Comparison of ENCODE assay signal across 18 mouse cellular contexts in the genomic region with DNA sequence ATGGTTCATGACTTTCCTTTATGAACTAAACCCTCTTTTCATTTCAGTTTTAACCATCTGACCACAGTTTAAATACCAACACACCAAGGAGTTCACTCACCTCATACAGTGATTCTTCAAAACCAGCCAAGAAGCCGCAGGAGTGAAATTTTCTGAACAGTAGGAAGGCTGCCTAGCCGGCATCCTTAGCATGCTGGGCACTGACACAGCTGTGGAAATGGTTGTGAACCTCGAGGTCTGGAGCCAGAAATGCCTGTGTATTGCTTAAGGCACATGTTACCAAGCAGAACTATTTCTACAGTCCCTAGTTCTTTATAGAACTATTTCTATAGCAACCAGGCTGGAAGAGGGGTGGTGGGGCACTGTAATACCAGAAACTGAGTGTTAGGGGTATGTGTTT.
A peak's percentile ranks its signal among the peaks of the same experiment; 100 is the strongest.
DNase-seq lines count a peak whose midpoint lies in the region; ATAC-seq and TF ChIP-seq lines count a peak whose summit lies in the region.
"Had no signal": no experiment of that assay in that cellular context is flagged by ENCODE, and none has a peak within 500 bp of the region (broad histone marks: within the 10 kb centered on the region; RNA-seq: fewer than 3 reads in every experiment).

No protein-coding gene starts in this region.

- no peak overlapping the region for H3K4me2 ChIP-seq in intestine, embryonic 14.5 days (ENCODE audit: low read length)
- no peak overlapping the region for H3K4me2 ChIP-seq in intestine, embryonic 15.5 days (replicated peaks)
- H3K4me2 ChIP-seq in lung, embryonic 16.5 days (ENCODE audit: low read depth, low read length) = no peak overlapping the region
- H3K4me2 ChIP-seq in hindbrain, postnatal 0 days (ENCODE audit: low read depth, low read length) = no peak overlapping the region
- H3K4me2 ChIP-seq in forebrain, embryonic 16.5 days (ENCODE audit: low read length) = no peak overlapping the region
- H3K4me2 ChIP-seq: forebrain, embryonic 15.5 days; heart, embryonic 11.5 days; liver, embryonic 11.5 days; neural tube, embryonic 13.5 days had no signal

- H3K9ac ChIP-seq in intestine, embryonic 14.5 days (ENCODE audit: low read length) = no peak overlapping the region
- no peak overlapping the region for H3K9ac ChIP-seq in intestine, embryonic 15.5 days
- no peak overlapping the region for H3K9ac ChIP-seq in lung, embryonic 16.5 days (ENCODE audit: low read length)
- no peak overlapping the region for H3K9ac ChIP-seq in hindbrain, postnatal 0 days (replicated peaks; ENCODE audit: low read length)
- no peak overlapping the region for H3K9ac ChIP-seq in forebrain, embryonic 16.5 days (replicated peaks; ENCODE audit: low read depth, low read length)
- H3K9ac ChIP-seq: forebrain, embryonic 15.5 days; neural tube, embryonic 13.5 days had no signal

- H3K27ac ChIP-seq in intestine, embryonic 14.5 days (ENCODE audit: low read depth) = peak overlapping the region; percentile 59; the same call in 1 of the 2 replicates
- no peak overlapping the region for H3K27ac ChIP-seq in intestine, embryonic 15.5 days
- peak overlapping the region; percentile 45 for H3K27ac ChIP-seq in lung, embryonic 16.5 days (ENCODE audit: low read length)
- H3K27ac ChIP-seq in hindbrain, postnatal 0 days = peak overlapping the region; percentile 27; the same call in 1 of the 2 replicates
- H3K27ac ChIP-seq in forebrain, embryonic 16.5 days (ENCODE audit: low read length) = no peak overlapping the region
- H3K27ac ChIP-seq: forebrain, embryonic 15.5 days; kidney, postnatal 0 days; macrophage; neural tube, embryonic 13.5 days had no signal

- H3K36me3 ChIP-seq in intestine, embryonic 14.5 days (ENCODE audit: control insufficient read depth, insufficient read depth, low read length) = no peaks in the 10 kb centered on the region
- no peaks in the 10 kb centered on the region for H3K36me3 ChIP-seq in intestine, embryonic 15.5 days
- H3K36me3 ChIP-seq in lung, embryonic 16.5 days (ENCODE audit: control insufficient read depth, insufficient read depth, low read length) = no peaks in the 10 kb centered on the region
- no peaks in the 10 kb centered on the region for H3K36me3 ChIP-seq in hindbrain, postnatal 0 days (ENCODE audit: insufficient read depth, low read length)
- H3K36me3 ChIP-seq in forebrain, embryonic 16.5 days (ENCODE audit: control insufficient read depth, insufficient read depth) = no peaks in the 10 kb centered on the region
- H3K36me3 ChIP-seq: forebrain, embryonic 15.5 days; neural tube, embryonic 13.5 days had no signal

- H3K4me3 ChIP-seq in intestine, embryonic 14.5 days (ENCODE audit: low read depth, low read length) = no peak overlapping the region
- no peak overlapping the region for H3K4me3 ChIP-seq in intestine, embryonic 15.5 days (replicated peaks)
- no peak overlapping the region for H3K4me3 ChIP-seq in lung, embryonic 16.5 days (ENCODE audit: low read length)
- H3K4me3 ChIP-seq in hindbrain, postnatal 0 days (ENCODE audit: low read length) = no peak overlapping the region
- H3K4me3 ChIP-seq in forebrain, embryonic 16.5 days (replicated peaks; ENCODE audit: low read length) = no peak overlapping the region
- H3K4me3 ChIP-seq: forebrain, embryonic 15.5 days; neural tube, embryonic 13.5 days had no signal

- no peak for ATAC-seq in intestine, embryonic 14.5 days (replicated peaks; ENCODE audit: low FRiP score, low TSS enrichment, low read depth)
- ATAC-seq in intestine, embryonic 15.5 days = no peak
- ATAC-seq in lung, embryonic 16.5 days (ENCODE audit: low read depth) = peak; percentile 75
- peak; percentile 81 for ATAC-seq in hindbrain, postnatal 0 days
- ATAC-seq in forebrain, embryonic 16.5 days = no peak
- ATAC-seq: forebrain, embryonic 15.5 days had no signal

- TF ChIP-seq CTCF in brain, embryonic 14.5 days (IDR thresholded peaks at IDR 0.05; ENCODE audit: borderline replicate concordance, extremely low read depth, insufficient read depth, insufficient read length) = no peak
- no peak for TF ChIP-seq CTCF in hindbrain, postnatal 0 days (IDR thresholded peaks at IDR 0.05; ENCODE audit: low read depth)

- no peak for DNase-seq in intestine, embryonic 14.5 days (ENCODE audit: low spot score)
- no peak for DNase-seq in lung, postnatal 14 days
- peak; percentile 51 for DNase-seq in brain, embryonic 14.5 days (ENCODE audit: low read depth)
- peak; percentile 65 for DNase-seq in hindbrain, postnatal 0 days (ENCODE audit: low spot score)
- DNase-seq in layer of hippocampus, postnatal 14 days (ENCODE audit: low spot score in 2 of 2) = no peak
- DNase-seq: B cell, adult 2 months; cerebellum, adult 11-12 months; gastrocnemius, postnatal 36 days; thymus, postnatal 14 days had no signal

- 54% methylated on average over 3 of the region's 3 CpGs for WGBS in intestine, embryonic 14.5 days
- 49% methylated on average over 3 of the region's 3 CpGs for WGBS in intestine, embryonic 15.5 days
- WGBS in lung, embryonic 16.5 days = 48% methylated on average over 3 of the region's 3 CpGs
- 18% methylated on average over 3 of the region's 3 CpGs for whole genome bisulfite sequencing in hindbrain, postnatal 0 days
- 46% methylated on average over 3 of the region's 3 CpGs for WGBS in forebrain, embryonic 16.5 days

- H3K4me1 ChIP-seq in intestine, embryonic 14.5 days (replicated peaks; ENCODE audit: control insufficient read depth, insufficient read depth, low read length) = peaks cover 4% of the 10 kb centered on the region
- H3K4me1 ChIP-seq in intestine, embryonic 15.5 days (replicated peaks) = peaks cover 4% of the 10 kb centered on the region; the same call in 1 of the 2 replicates
- peaks cover 3% of the 10 kb centered on the region; the same call in 1 of the 2 replicates for H3K4me1 ChIP-seq in lung, embryonic 16.5 days (replicated peaks; ENCODE audit: control insufficient read depth, insufficient read depth, low read length)
- H3K4me1 ChIP-seq in hindbrain, postnatal 0 days (ENCODE audit: insufficient read depth, low read length) = peaks cover 6% of the 10 kb centered on the region
- peaks cover 7% of the 10 kb centered on the region; the same call in 1 of the 2 replicates for H3K4me1 ChIP-seq in forebrain, embryonic 16.5 days (replicated peaks; ENCODE audit: control insufficient read depth, insufficient read depth, low read length)

- H3K9me3 ChIP-seq in intestine, embryonic 14.5 days (ENCODE audit: control insufficient read depth, low read length) = no peaks in the 10 kb centered on the region
- H3K9me3 ChIP-seq in intestine, embryonic 15.5 days = no peaks in the 10 kb centered on the region
- H3K9me3 ChIP-seq in lung, embryonic 16.5 days (ENCODE audit: control insufficient read depth, low read length) = no peaks in the 10 kb centered on the region
- no peaks in the 10 kb centered on the region for H3K9me3 ChIP-seq in hindbrain, postnatal 0 days (ENCODE audit: low read length)
- no peaks in the 10 kb centered on the region for H3K9me3 ChIP-seq in forebrain, embryonic 16.5 days (ENCODE audit: control insufficient read depth, low read length)
- H3K9me3 ChIP-seq: forebrain, embryonic 15.5 days; neural tube, embryonic 13.5 days had no signal

- no peaks in the 10 kb centered on the region for H3K27me3 ChIP-seq in intestine, embryonic 14.5 days (replicated peaks; ENCODE audit: control insufficient read depth, insufficient read depth, low read length)
- H3K27me3 ChIP-seq in intestine, embryonic 15.5 days (replicated peaks) = no peaks in the 10 kb centered on the region
- no peaks in the 10 kb centered on the region for H3K27me3 ChIP-seq in lung, embryonic 16.5 days (ENCODE audit: control insufficient read depth, insufficient read depth, low read depth, low read length)
- H3K27me3 ChIP-seq in hindbrain, postnatal 0 days (ENCODE audit: insufficient read depth, low read length) = no peaks in the 10 kb centered on the region
- H3K27me3 ChIP-seq in forebrain, embryonic 16.5 days (replicated peaks; ENCODE audit: control insufficient read depth, insufficient read depth, low read length) = peaks cover 14% of the 10 kb centered on the region
- H3K27me3 ChIP-seq: neural tube, embryonic 13.5 days had no signal

- no peak for TF ChIP-seq POLR2A in brain, embryonic 14.5 days (IDR thresholded peaks at IDR 0.05; ENCODE audit: borderline replicate concordance, extremely low read depth, insufficient read depth, insufficient read length, poor library complexity, severe bottlenecking)

Comparison
In these comparisons a context has a peak if more than half of its experiments do, and no peak if none do; other contexts are left out.
1. H3K27ac ChIP-seq: peak in intestine, embryonic 14.5 days (single experiment), lung, embryonic 16.5 days (single experiment) and hindbrain, postnatal 0 days (single experiment); none in intestine, embryonic 15.5 days (single experiment) and forebrain, embryonic 16.5 days (single experiment).
2. ATAC-seq: peak in lung, embryonic 16.5 days (single experiment) and hindbrain, postnatal 0 days (single experiment); none in intestine, embryonic 14.5 days (single experiment), intestine, embryonic 15.5 days (single experiment) and forebrain, embryonic 16.5 days (single experiment).
3. DNase-seq: peak in brain, embryonic 14.5 days (single experiment) and hindbrain, postnatal 0 days (single experiment); none in intestine, embryonic 14.5 days (single experiment), lung, postnatal 14 days (single experiment) and layer of hippocampus, postnatal 14 days (0 of 2).